Mouse (Mus musculus) cerebellum, postnatal 25 days (tissue): ENCODE measurements around the gene Epb41l1.

Experiments
- DNase-seq, 2 experiments: peaks; one replicate each; pipeline ENCODE4 v3.0.0; 2021; ENCODE audit warnings: mixed read lengths in 2 of 2

The Epb41l1 gene

DNA sequence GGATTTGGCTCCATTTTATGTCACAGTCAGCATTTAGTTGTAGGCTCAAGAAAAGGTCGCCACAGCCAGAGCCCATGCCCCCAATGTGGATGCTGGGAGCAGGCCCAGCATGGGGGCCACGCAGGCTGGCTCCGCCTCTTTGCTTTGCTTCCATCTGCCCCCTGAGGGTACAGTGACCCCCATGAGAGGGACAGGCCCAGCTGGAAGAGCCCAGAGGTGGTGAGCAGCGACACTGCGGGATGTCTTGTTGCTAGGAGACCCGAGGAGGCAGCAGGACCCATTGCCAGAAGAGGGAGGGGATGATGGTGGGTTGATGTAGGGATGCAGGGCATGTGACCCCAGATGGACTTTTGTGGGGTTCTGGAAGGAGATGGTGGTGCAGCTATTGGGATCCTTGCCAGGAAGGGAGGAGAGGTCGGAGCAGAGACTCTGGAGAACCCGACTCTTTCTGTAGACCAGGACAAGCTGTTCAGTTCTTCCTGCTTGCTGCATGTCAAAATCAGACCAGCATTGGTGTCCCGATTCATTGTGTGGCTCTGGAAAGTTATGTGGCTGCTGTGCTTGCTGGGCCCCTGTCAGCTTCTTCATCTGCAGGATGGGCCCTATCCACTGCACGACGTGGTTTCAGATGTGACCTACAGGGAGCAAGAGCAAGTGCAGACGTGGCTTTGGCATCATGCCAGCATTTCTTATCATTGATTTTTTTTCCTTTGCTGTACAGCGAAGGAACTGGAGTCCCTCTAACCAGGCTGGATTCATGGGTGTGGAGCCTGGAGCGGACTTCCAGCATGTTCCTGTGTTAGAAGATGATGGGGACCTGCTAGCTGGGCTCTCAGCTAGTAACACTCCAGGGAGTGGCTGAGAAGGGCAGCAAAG is 41.7 kb downstream of the Epb41l1 start:
- DNase-seq, result peak; percentile 25 to 26

DNA sequence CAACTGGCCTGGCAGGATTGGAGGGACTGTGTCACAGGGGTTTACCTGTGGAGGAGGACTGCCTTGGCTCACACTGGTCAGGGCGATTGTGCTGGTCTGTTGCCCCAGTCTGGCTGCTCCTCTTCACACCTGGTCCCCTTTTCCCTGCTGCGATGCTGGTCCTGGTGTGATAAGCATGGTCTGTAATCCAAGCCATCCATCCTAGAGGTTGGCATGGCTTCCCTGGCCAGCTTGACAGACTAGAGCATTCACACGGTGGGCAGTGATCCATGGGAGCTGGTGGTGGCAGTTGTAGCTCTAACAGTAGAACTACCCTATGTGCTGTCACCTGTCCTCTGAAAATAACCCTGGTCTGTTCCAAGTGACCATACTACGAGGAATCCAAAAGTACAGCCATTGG is 43.7 kb downstream of the Epb41l1 start:
- DNase-seq, result peak; percentile 54 to 76

DNA sequence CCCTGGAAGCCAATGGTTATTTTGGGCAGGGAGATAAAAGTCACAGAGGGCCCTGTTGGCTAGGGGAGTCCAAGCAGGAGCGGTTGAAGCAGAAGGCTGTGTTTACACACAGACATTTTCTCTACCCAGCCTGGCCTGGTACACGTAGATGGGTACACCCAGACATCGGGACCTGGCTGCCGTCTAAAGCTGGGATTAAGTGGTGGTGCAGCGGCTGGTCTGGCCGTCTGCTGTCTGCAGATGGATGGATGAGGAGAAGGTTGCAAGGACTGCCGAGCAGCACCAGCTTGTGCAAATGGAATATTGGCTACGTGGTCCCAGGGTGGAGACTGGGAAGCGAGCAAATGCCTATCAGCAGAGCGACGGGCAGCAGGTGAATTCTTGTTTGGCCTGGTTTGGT is 46.8 kb downstream of the Epb41l1 start:
- peak in 1 of 2 experiments; percentile 9 for DNase-seq

DNA sequence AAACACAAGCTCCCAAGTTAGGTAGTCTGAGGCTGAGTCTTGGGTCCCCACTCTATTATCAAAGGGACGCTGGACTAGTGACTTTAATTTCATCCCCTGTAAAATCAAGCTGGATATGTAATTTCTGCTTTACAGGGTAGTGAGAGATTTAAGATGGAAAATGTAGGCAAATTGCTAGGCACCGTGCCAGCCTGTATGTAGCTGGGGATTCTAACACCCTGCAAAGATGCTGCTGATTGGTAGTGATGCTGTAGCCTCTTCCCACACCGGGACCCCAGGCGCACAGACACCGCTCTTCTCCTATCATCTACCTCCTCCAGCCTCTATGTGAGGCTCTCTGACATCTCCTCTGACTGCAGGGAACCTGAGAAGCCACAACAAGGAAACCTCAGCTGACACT is 48.2 kb downstream of the Epb41l1 start:
- DNase-seq, result peak in 1 of 2 experiments; percentile 7

DNA sequence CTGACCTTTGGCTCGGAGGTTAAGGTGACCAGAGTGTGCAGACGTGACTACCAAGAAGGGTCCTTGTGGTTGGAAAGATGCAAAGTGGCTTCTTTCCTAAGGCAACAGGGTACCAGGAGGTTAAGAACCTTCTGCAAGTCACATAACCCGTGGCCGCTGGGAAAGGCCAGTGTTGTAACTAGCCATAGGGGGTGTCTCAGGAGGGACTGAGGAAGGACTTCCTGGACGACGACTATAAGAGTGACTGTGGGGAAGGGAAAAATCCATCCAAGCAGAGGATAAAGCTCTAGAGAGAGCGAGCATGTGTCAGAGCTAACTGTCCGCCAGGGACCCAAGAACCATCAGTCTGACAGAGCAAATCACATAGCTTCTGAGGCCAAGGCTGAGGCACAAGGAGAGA is 48.8 kb downstream of the Epb41l1 start:
- DNase-seq, result no peak

DNA sequence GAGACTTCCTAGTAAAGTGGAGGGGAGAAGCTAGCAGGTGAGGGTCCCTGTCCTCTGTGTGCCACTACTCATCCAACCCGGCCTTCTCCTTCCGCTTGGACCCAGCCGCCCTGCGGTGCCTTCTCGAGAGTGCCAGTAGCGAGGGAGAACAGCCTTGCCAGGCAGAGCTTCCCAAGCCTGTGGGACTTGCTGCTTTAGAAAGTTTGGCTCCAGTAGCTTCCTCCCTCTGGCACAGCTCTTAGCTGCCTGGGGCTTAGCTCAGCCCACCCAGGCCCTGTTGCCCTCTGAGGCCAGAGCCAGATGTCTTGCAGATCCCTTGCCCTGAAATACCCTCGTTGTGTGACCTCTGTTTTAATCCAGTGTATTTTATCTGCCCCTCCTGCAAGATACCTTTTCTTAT is 50.2 kb downstream of the Epb41l1 start:
- DNase-seq, result peak in 1 of 2 experiments; percentile 40

DNA sequence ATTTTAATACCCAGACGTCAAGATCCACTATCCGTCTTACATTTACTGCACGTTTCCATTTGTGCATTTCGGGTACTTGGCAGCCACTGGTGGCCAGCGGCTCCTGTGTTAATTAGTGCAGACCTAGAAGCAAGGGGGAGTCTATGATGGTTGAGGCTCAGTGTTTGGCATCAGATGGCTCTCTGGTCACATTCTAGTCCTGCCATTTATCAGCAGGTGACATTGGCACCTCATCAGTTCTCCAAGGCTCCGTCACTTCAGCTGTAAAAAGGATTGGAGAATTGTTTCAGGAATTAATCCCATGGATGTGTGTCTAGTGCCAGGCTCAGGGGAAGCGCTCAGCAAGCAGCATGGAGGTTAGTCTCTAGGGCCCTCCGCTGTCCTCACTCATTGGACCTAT is 51.6 kb downstream of the Epb41l1 start:
- DNase-seq, result peak; percentile 32 to 43

DNA sequence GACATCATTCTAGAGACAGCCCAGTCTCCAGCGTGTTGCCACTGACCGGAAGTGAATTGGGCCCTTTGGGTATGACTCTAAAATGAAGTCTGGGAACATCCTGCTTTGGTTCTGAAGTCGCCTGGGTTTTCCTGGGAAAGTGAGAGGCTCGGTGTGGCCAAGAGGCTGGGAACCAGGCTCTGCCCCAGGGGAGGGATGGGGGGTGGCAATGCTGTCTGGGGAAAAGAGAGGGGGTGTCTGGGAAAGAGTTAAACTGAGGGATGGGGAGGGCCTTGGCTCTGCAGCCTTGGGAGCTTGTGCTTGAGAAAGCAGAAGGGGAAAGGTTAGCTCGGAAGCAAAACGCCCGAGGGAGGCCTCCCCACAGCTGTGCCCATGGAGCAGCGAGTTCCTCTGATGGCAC is 53.0 kb downstream of the Epb41l1 start:
- DNase-seq, result peak in 1 of 2 experiments; percentile 11

DNA sequence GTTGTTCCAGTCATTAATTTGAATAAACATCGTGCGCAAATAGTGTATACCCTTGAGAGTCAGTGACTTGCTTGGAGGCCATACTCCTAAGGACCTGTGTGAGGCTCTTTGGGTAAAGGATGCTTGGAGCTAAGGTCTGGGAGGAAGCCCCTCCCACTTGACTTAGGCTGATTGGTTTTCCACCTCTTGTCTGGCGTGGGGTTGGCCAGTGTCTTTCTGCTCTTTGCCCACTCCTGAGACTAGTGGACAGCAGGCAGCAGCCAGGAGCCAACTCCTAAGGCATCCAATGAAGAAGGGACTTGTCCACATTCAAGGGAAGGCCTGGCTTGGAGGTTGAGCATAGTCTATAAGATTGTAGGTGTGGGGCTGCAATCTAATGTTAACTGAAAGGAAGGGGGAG is 53.4 kb downstream of the Epb41l1 start:
- DNase-seq, result peak; percentile 50 to 62

DNA sequence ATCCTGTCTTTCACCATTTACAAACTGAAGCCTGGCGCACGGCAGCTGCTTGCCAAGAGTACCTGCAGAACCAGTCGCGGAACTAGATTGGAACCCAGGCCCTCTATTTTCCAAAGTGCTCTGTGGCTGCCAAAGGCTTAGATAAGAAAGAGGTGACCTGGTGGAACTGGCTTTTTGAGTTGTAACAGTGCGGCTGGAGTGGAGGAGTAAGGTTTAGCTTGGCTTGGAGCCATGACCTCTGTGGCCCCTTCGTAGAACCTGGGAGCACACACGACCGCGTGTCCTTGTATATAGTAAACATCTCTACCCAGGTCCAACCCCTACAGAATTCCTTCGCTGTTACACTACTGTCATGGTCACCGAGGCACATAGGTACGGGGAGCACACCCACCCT is 54.2 kb downstream of the Epb41l1 start:
- no peak for DNase-seq

DNA sequence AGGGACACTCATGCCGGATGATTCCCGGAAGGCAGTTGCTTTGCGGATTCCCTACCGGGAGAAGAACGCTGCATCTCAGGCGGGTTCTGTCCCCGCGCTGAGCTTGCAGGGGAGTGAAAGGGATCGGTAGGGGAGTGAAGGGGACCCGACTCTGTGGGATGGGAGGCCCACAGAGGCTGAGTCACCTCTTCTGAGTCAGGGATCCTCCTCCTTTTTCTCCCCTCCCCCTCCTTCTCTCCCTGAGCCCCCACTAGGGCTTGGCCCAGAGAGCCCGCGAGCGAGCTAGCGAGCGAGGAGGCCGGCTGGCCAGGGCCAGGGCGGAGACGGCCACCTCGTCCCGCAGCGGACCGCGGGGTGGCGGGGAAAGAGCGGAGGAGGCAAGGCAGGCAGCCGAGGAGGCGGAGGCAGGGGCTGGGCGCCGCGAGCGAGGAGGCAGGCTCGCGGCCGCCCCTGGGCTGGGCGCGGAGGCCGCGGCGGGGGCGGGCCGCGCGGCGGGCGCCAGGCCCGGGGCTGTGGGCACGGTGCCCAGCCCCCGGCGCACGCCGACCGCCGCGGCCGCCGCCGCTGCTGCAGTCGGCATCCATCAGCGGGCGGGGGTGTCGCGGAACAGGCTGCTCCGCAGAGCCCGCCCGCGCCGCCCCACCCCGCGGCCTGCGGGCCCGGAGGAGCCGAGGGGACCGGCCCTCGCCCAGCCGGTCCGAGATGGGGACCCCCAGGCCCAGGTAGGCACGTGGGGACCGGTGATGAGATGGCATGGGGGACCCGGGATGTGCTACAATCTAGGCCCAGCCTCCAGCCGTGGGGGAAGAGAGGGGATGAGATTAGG is 54.8 kb downstream of the Epb41l1 start:
- peak; percentile 87 to 90 for DNase-seq

DNA sequence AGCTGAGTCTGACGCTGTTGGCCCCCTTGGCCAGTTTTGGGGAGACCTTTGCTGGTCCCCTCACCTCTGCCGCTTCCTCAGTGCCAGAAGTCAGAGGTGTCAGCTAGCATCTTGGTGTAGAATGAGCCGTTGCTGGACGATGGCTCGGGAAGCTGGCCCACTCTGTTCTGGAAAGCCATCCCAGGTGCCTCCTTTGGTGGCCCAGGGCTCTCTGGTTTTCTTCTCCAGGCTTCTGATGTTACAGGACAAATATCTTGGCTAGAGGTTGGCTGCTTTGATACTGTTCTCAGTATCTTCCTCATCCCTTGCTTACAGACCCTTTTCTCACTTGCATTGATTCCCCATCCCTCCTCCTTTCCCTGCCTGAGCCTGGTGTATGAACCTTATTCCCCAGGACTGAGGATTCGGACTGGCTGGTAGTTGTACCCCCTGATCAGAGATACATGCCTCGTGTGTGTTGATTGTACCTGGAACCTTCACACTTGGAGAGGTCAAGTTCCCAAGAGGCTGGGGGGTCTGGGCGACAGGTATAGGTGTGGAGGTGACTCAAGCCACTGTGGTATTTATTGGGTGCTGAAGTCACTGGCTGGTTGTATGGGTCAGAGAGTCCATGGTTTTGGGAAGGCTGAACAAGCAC is 55.5 kb downstream of the Epb41l1 start:
- DNase-seq, result peak in 1 of 2 experiments; percentile 56

DNA sequence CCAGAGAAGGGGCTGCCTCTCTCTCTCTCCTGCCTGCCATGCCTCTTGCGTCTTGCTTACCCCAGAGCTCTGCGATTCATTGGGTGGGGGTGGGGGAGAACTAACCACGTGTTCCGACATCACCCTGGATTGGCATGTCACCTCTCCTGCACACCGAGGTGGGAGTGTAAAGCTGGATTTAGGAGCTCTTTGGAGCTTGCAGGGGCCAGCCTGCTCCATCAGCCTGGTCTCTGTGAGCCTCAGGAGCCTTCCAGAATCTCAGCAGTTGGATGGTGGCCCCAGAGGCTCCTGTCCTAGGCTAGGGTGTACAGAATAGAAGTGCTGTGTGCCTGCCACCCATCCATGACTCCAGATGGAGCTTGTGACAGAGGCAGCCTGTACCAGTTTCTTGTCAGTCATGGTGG is 56.0 kb downstream of the Epb41l1 start:
- DNase-seq, result peak; percentile 53 to 68

DNA sequence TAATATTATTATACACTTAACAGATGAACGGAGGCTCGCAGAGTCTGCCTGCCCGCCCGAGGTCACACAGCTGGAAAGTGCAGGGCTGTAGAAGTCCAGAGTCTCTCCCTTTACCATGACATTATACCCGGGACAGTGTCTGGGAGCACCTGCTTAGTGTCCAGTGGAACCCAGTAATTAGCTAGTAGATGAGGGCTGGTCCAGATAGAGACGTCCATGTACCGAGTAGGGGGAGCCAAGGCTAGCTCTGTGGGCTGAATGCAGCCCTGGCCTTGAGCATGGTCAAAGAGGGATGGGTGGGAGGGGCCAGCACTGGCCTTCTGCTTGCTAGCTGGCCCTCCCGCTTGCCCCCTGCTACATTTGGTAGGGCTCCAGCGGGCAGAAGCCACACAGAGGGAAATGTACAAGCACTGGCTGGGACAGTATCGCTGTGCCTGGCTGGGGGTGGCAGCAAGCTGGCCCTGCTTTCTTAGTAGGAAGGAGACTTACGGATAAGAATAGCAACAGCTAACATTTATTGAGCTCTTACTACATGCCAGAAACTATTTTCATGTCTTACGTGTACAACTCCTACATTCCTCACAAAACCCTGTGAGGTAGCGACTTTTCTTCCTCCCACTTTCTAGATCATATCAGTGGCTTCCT is 57.5 kb downstream of the Epb41l1 start:
- DNase-seq, result peak; percentile 85 to 87

DNA sequence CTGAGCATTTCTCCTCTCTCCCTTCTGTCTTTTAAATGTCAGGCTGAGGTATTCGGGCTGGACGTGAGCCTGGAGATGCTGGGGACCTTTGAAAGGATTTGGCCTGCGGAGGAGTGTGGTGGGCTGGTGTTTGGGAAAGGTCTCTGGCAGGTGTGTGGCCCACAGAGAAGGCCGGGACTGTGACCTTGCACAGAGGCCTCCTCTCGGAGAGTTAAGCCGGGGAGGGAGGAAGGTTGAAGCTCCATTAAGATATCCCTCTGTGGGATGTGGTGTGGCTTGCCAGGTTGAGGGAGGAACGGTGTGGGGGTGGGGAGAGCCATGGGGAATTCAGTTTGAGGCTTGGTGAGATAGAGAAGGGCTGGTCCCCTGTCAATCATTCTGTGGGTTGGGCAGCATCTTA is 59.1 kb downstream of the Epb41l1 start:
- DNase-seq, result peak; percentile 68 to 75

DNA sequence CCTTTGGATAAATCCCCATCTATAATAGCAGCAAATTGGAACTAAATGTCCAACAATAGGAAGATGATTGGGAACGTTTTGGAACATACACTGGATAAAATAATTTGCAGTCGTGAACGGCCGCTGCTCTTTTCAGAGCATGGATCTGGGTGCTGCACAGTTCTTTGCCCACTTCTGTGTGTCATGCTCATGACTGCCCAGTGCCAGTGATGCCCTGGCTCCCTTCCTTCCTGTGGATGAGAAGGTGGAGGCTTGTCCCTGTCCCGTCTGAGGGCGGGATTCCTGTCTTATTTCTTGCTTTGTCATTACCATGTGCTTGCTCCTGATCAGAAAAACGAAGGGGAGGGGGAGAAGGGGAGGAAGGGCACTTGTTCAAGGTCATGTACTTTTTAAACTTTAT is 59.6 kb downstream of the Epb41l1 start:
- peak; percentile 37 to 54 for DNase-seq

DNA sequence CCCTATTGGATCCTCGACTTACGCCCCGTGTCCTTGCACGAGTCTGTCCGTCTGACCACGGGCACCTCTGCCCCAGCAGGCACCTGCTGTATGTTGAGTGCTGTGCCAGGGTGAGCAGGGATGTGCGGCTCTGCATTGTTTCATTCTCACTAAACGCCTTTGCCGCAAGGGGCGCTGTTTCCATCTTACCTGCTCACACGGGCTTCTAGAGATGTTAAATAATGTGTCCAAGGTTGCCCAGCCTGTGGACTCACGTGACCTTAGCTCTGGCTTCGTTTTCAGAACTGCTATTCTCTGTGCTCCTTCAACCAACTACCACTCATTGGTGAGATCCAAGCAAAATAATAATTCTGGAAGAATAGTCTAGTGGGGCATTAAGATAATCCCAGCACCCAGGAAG is 61.6 kb downstream of the Epb41l1 start:
- peak; percentile 81 to 88 for DNase-seq

DNA sequence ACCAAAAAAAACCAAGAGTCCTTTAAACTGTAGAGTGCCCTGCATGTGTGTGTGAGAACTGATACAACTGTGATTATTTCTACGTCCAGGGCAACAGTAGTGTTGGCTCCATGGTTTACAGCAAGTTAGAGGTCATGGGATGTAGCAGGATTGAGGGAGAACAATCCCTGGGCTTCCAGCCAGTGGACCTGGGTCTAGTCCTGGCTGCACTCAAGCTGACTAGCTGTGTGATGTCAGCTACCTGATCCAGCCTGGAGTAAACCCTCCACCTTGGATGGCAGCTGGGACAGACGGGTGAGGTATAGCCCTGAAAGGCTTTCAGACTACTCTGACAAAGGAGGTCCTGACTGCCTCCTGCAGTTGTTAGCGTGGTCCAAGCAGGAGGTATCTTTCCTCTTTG is 62.1 kb downstream of the Epb41l1 start:
- peak; percentile 44 to 52 for DNase-seq

DNA sequence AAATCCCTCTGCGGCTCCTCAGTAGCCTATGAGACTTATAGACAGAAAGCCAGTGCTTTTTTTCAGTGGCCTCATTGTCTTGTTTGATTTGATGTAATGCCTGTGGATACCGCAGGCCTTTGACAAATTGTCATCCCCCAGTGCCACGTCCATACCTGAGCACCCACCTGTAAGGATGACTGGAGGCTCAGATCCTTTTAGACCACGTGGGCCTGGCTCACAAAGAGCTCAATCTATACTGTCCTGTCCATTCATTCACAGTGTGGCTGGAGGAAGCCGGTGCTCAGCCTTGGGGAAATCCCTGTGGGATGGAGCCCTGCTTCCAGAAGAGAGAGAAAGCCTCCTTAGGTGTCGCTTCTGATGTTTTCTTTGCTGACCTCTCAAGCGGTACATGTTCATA is 62.5 kb downstream of the Epb41l1 start:
- no peak for DNase-seq

DNA sequence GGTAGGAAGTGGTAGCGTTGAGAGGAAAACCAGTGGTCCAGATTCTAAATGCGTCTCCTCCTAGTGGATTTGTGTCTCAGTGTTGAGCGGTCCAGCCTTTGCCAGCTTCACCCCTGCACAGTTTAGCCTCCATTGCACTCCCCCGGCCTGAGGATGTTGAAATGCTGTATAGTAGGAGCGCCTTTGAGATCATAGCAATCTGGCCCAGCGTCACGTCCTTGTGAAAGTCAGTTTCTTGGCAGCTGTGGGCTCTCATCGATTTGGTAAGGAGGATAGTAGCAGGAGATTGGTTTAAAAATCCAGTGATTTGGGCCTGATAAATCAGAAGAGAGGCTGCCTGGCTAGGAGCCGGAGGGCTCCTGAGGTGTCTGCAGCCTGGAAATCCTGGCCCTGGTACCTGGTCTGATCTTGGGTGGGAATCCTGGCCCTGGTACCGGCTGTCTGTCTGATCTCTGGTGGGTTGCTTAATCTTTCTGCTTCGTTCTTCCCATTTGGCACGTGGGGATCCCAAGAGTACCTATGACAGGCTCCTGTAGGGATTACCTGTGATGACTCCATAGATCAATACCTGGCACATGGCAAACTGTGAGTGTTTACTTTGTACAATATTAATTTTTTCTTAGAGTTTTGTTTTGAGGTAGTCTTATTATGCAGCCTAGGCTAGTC is 65.5 kb downstream of the Epb41l1 start:
- DNase-seq, result peak in 1 of 2 experiments; percentile 34

DNA sequence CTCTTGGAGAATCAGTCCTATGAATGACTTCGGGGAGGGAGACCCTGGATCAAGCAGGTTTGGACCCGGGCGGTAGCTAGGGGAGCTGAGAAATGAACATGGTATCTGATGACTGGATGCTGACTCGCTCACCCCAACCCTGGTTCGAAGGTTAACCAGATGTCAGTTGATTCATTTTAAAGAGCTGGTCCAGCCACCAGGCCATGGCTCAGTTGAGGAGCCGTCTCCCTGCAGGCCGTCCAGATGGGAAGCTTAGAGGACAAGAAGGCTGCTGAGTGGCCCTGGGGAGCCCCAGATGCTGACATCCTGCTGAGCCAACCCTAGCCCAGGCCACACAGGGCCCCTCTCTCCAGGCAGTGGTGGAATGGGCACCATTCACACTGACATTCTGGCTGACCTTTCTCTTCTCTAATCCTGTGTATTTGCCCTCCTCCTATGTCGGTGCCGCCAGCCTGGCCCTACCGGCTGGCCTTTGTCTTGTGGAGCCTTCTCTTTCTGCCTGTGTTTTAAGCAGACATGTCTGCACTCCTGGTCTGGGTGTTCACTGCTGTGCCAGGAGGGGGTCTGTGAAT is 67.0 kb downstream of the Epb41l1 start:
- DNase-seq, result no peak
